Mouse (Mus musculus): ENCODE results near the gene Prss40. TPM values are rescaled to one million over a fixed set of nuclear protein-coding genes. Genes with fewer than 3 reads are reported as not detected.

The Prss40 gene
- polyA plus RNA-seq, 1 experiment from 2014 or later: not detected

- Histone ChIP-seq H3K4me1 (replicated peaks; ENCODE audit: control insufficient read depth, insufficient read depth, low read length) (no peaks in the 10 kb centered on the region), H3K36me3 (ENCODE audit: control insufficient read depth, insufficient read depth, low read length) (no peaks in the 10 kb centered on the region), H3K27me3 (replicated peaks; ENCODE audit: control insufficient read depth, insufficient read depth, low read length) (no peaks in the 10 kb centered on the region), H3K9me3 (ENCODE audit: control insufficient read depth, low read length) (no peaks in the 10 kb centered on the region), H3K4me3 (ENCODE audit: low read depth, low read length) (no peak overlapping the region), H3K9ac (ENCODE audit: low read length) (no peak overlapping the region), H3K4me2 (ENCODE audit: low read length) (no peak overlapping the region), H3K27ac (ENCODE audit: low read depth) (no peak overlapping the region)
- 80% methylated on average over 4 of the region's 4 CpGs for WGBS
- DNase-seq (ENCODE audit: low spot score) (no peak), ATAC-seq (replicated peaks; ENCODE audit: low FRiP score, low TSS enrichment, low read depth) (no peak)
Measured at GRCm38 (mm10) chr1:34505970-34506551, 54.7 kb downstream of the Prss40 start.

GRCm38 (mm10) chr1:34505307-34505706 lies 55.4 kb downstream of the Prss40 start:
- H3K27me3 ChIP-seq (replicated peaks; ENCODE audit: control insufficient read depth, insufficient read depth, low read length): no peaks in the 10 kb centered on the region
- H3K27ac ChIP-seq (ENCODE audit: low read depth): no peak overlapping the region
- DNase-seq (ENCODE audit: low spot score) (no peak), ATAC-seq (replicated peaks; ENCODE audit: low FRiP score, low TSS enrichment, low read depth) (no peak)
- no peaks in the 10 kb centered on the region for H3K9me3 ChIP-seq (ENCODE audit: control insufficient read depth, low read length)
- WGBS: 66% methylated on average over 7 of the region's 7 CpGs
- H3K4me1 ChIP-seq (replicated peaks; ENCODE audit: control insufficient read depth, insufficient read depth, low read length): no peaks in the 10 kb centered on the region
- H3K9ac ChIP-seq (ENCODE audit: low read length): no peak overlapping the region
- H3K36me3 ChIP-seq (ENCODE audit: control insufficient read depth, insufficient read depth, low read length): no peaks in the 10 kb centered on the region
- no peak overlapping the region for H3K4me3 ChIP-seq (ENCODE audit: low read depth, low read length)
- no peak overlapping the region for H3K4me2 ChIP-seq (ENCODE audit: low read length)

- DNase-seq (ENCODE audit: low spot score): no peak
- H3K9me3 ChIP-seq (ENCODE audit: control insufficient read depth, low read length): no peaks in the 10 kb centered on the region
- H3K4me3 ChIP-seq (ENCODE audit: low read depth, low read length): no peak overlapping the region
- H3K4me2 ChIP-seq (ENCODE audit: low read length): no peak overlapping the region
- no peak overlapping the region for H3K27ac ChIP-seq (ENCODE audit: low read depth)
- no peaks in the 10 kb centered on the region for H3K4me1 ChIP-seq (replicated peaks; ENCODE audit: control insufficient read depth, insufficient read depth, low read length)
- no peaks in the 10 kb centered on the region for H3K27me3 ChIP-seq (replicated peaks; ENCODE audit: control insufficient read depth, insufficient read depth, low read length)
- no peaks in the 10 kb centered on the region for H3K36me3 ChIP-seq (ENCODE audit: control insufficient read depth, insufficient read depth, low read length)
- no peak overlapping the region for H3K9ac ChIP-seq (ENCODE audit: low read length)
- ATAC-seq (replicated peaks; ENCODE audit: low FRiP score, low TSS enrichment, low read depth): no peak
- whole genome bisulfite sequencing: 59% methylated on average over 3 of the region's 3 CpGs
Measured at GRCm38 (mm10) chr1:34502991-34503390, 57.8 kb downstream of the Prss40 start.

Other genes starting within 250 kb of the Prss40 start
- 59.6 and 60.0 TPM in 2 replicates for gene Ccdc115, start 121.3 kb downstream of the Prss40 start, polyA plus RNA-seq (2014; fragmentation: Nextera tagmentation; extraction: Ambion mirVana)
- gene Imp4, start 121.1 kb downstream of the Prss40 start, polyA plus RNA-seq (2014; fragmentation: Nextera tagmentation; extraction: Ambion mirVana): 120 and 126 TPM in 2 replicates
- 19.3 and 22.1 TPM in 2 replicates for gene Ptpn18, start 101.2 kb downstream of the Prss40 start, polyA plus RNA-seq (2014; fragmentation: Nextera tagmentation; extraction: Ambion mirVana)
- not detected in 2 replicates for gene Prss39, start 62.5 kb downstream of the Prss40 start, polyA plus RNA-seq (2014; fragmentation: Nextera tagmentation; extraction: Ambion mirVana)
- gene Cfc1, start 25.3 kb downstream of the Prss40 start, polyA plus RNA-seq (2014; fragmentation: Nextera tagmentation; extraction: Ambion mirVana): 0.23 TPM in 2 replicates
- 1.2 TPM in 2 replicates for gene Amer3, start 18.7 kb upstream of the Prss40 start, polyA plus RNA-seq (2014; fragmentation: Nextera tagmentation; extraction: Ambion mirVana)

Data from intestine, embryonic 14.5 days (tissue).